Mouse (Mus musculus) myocyte (in vitro differentiated cells): ENCODE data around the gene Trappc1.

Source experiments
- CEBPB ChIP-seq: IDR thresholded peaks from 2 replicates; pipeline ENCODE4 v1.6.1; 2011; ENCODE audit warnings: mild to moderate bottlenecking, moderate library complexity; ENCODE audit not compliant: poor library complexity, insufficient read depth, severe bottlenecking
- E2F4 ChIP-seq: IDR thresholded peaks from one replicate; pipeline ENCODE4 v1.6.1; 2011; ENCODE audit warnings: mild to moderate bottlenecking, control low read depth, moderate library complexity; ENCODE audit not compliant: insufficient read depth
- MAX ChIP-seq: IDR thresholded peaks from one replicate; pipeline ENCODE4 v1.6.1; 2011; ENCODE audit warnings: low read depth, mild to moderate bottlenecking, control low read depth
- MYOG ChIP-seq, 3 experiments: IDR thresholded peaks; one replicate each; pipeline ENCODE4 v1.6.1; 2011; ENCODE audit warnings: control low read depth in 2 of 3, low read depth in 2 of 3, mild to moderate bottlenecking in 2 of 3; ENCODE audit not compliant: insufficient read length in 2 of 3, control insufficient read depth in 1 of 3, insufficient read depth in 1 of 3
- POLR2A ChIP-seq: IDR thresholded peaks from one replicate; pipeline ENCODE4 v1.6.1; 2011; ENCODE audit warnings: low read depth, mild to moderate bottlenecking, control low read depth, moderate library complexity; ENCODE audit not compliant: insufficient read length
- POLR2AphosphoS2 ChIP-seq: IDR thresholded peaks from one replicate; pipeline ENCODE4 v1.6.1; 2011; ENCODE audit warnings: low read depth, control low read depth; ENCODE audit not compliant: insufficient read length
- REST ChIP-seq: IDR thresholded peaks from one replicate; pipeline ENCODE4 v1.6.1; 2011; ENCODE audit warnings: mild to moderate bottlenecking, control low read depth, moderate library complexity; ENCODE audit not compliant: insufficient read depth, insufficient read length
- USF1 ChIP-seq: IDR thresholded peaks from one replicate; pipeline ENCODE4 v1.6.1; 2011; ENCODE audit warnings: low read depth, mild to moderate bottlenecking, control low read depth, moderate library complexity

GRCm38 (mm10) chr11:69357690-69358089 lies 33.9 kb downstream of the Trappc1 start:
- TF ChIP-seq E2F4 (no peak), CEBPB (no peak), USF1 (no peak), MAX (no peak), POLR2A (peak; percentile 60), MYOG (IDR thresholded peaks at IDR 0.05; ENCODE audit: control insufficient read depth in 1 of 3, insufficient read depth in 1 of 3, insufficient read length in 2 of 3, low read depth in 2 of 3) (peak; percentile 76 to 96 (median 80)), REST (no peak), POLR2AphosphoS2 (peak; percentile 20)
